ENCODE assay signal across 1 mouse cellular context in genomic region chr2:25180973-25181890, GRCm38 (mm10).
A peak's percentile ranks its signal among the peaks of the same experiment; 100 is the strongest.
TF ChIP-seq lines count a peak whose summit lies in the region.

No protein-coding gene starts in this region.

TF ChIP-seq in MEL, 35 proteins besides CTCF, POLR2A, EP300 and RAD21:
- TF ChIP-seq MEF2A (IDR thresholded peaks at IDR 0.05; ENCODE audit: extremely low read depth, insufficient replicate concordance, low read depth, low read length, poor library complexity, severe bottlenecking) (no peak), CHD1 (IDR thresholded peaks at IDR 0.05; ENCODE audit: low read depth, low read length) (0 out of 2 replicates have a peak, but pooled peaks have one; percentile 12), RCOR1 (IDR thresholded peaks at IDR 0.05; ENCODE audit: low read depth, low read length) (no peak), NELFE (IDR thresholded peaks at IDR 0.05; ENCODE audit: low read depth, low read length) (no peak; the same call in 1 of the 2 replicates), MXI1 (IDR thresholded peaks at IDR 0.05; ENCODE audit: low read depth, low read length) (peak; percentile 9), TBP (IDR thresholded peaks at IDR 0.05; ENCODE audit: low read depth, low read length) (no peak), ELF1 (IDR thresholded peaks at IDR 0.05; ENCODE audit: low read depth, low read length) (peak; percentile 13; the same call in 1 of the 2 replicates), USF1 (IDR thresholded peaks at IDR 0.05; ENCODE audit: low read depth, low read length) (no peak), ETS1 (IDR thresholded peaks at IDR 0.05; ENCODE audit: low read depth, low read length) (0 out of 2 replicates have a peak, but pooled peaks have one; percentile 3), ZMIZ1 (IDR thresholded peaks at IDR 0.05; ENCODE audit: low read depth, low read length) (no peak), POLR2AphosphoS2 (IDR thresholded peaks at IDR 0.05; ENCODE audit: low read length) (no peak; the same call in 1 of the 2 replicates), NRF1 (IDR thresholded peaks at IDR 0.05; ENCODE audit: insufficient read depth, low read depth, low read length, poor library complexity, severe bottlenecking) (0 out of 2 replicates have a peak, but pooled peaks have one; percentile 15), BHLHE40 (IDR thresholded peaks at IDR 0.05; ENCODE audit: borderline replicate concordance, low read depth, low read length) (no peak), KAT2A (conservative IDR thresholded peaks at IDR 0.05; ENCODE audit: low read depth, low read length) (no peak), HCFC1 (IDR thresholded peaks at IDR 0.05; ENCODE audit: low read depth, low read length) (0 out of 2 replicates have a peak, but pooled peaks have one; percentile 40), MAZ (IDR thresholded peaks at IDR 0.05; ENCODE audit: low read depth, low read length) (peak; percentile 82; the same call in 1 of the 2 replicates), CHD2 (IDR thresholded peaks at IDR 0.05; ENCODE audit: low read length) (no peak), GATA1 (IDR thresholded peaks at IDR 0.05; ENCODE audit: low read depth, low read length) (no peak), E2F4 (IDR thresholded peaks at IDR 0.05; ENCODE audit: borderline replicate concordance, low read depth, low read length) (no peak), UBTF (IDR thresholded peaks at IDR 0.05; ENCODE audit: borderline replicate concordance, insufficient read depth, low read depth, low read length) (peak; percentile 47; the same call in 1 of the 2 replicates), ZC3H11A (IDR thresholded peaks at IDR 0.05; ENCODE audit: low read depth, low read length) (no peak), ZNF384 (IDR thresholded peaks at IDR 0.05; ENCODE audit: low read depth, low read length) (no peak)
